Mouse (Mus musculus): ENCODE data around the gene Fam78b.

DNA sequence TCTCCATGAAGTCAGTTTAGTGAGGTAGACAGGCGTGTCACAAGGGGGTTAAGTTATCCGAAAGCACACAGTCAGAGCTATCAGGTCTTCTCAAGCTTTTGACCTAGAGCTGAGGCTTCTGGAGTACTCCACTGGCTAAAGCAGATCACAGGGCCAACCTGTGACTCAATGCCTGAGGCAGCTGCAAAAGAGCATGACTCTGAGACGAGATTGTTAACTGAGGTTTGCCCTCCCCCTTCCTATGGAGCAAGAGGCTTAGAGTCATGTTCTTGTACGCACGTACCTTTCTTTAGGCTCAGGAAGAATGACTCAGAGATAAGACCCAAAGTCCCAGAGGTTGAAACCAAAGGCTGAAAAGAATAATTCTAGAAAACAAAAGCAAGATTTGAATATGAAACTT lies 32.9 kb upstream of the Fam78b start:
- TF ChIP-seq CTCF (IDR thresholded peaks at IDR 0.05; ENCODE audit: insufficient read depth, low read length) = no peak
- TF ChIP-seq POLR2A (IDR thresholded peaks at IDR 0.05; ENCODE audit: borderline replicate concordance, extremely low read depth, low read depth, low read length) = no peak

Data from lung, adult 2 months (tissue).